Mouse (Mus musculus): ENCODE data around the gene Rab3a. TPM values are rescaled to one million over a fixed set of nuclear protein-coding genes. Genes with fewer than 3 reads are reported as not detected.
A peak's percentile ranks its signal among the peaks of the same experiment; 100 is the strongest.

The Rab3a gene
- polyA plus RNA-seq, 1 experiment from 2014 or later = 18.6 TPM

DNA sequence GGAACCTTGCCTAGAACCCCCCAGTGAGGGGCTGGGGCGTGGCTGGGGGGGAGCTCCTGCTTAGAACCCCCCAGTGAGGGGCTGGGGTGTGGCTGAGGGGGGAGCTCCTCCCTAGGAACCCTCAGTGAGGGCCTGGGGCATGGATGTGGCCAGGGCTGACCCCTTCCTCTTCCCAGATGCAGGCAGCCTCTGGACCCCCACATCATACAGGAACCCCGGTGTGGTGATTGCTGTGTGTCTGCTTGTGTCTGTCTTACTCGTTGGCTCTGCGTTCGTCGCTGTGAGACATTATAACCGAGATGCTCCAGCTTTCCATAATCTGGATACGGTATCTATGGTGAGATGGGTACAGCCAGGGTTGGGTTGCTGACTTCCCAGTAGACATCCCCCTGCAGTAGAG is 32.9 kb upstream of the Rab3a start:
- no peak overlapping the region for H3K4me3 ChIP-seq (replicated peaks)
- H3K27me3 ChIP-seq = peaks cover 4% of the 10 kb centered on the region; the same call in 1 of the 2 replicates
- no peak overlapping the region for H3K27ac ChIP-seq
- no peaks in the 10 kb centered on the region for H3K36me3 ChIP-seq
- WGBS = 82% methylated on average over 8 of the region's 8 CpGs
- no peak overlapping the region for H3K9ac ChIP-seq
- H3K4me2 ChIP-seq = no peak overlapping the region
- no peaks in the 10 kb centered on the region for H3K9me3 ChIP-seq (replicated peaks)
- ATAC-seq (replicated peaks; ENCODE audit: low FRiP score) = no peak
- peaks cover 26% of the 10 kb centered on the region for H3K4me1 ChIP-seq

DNA sequence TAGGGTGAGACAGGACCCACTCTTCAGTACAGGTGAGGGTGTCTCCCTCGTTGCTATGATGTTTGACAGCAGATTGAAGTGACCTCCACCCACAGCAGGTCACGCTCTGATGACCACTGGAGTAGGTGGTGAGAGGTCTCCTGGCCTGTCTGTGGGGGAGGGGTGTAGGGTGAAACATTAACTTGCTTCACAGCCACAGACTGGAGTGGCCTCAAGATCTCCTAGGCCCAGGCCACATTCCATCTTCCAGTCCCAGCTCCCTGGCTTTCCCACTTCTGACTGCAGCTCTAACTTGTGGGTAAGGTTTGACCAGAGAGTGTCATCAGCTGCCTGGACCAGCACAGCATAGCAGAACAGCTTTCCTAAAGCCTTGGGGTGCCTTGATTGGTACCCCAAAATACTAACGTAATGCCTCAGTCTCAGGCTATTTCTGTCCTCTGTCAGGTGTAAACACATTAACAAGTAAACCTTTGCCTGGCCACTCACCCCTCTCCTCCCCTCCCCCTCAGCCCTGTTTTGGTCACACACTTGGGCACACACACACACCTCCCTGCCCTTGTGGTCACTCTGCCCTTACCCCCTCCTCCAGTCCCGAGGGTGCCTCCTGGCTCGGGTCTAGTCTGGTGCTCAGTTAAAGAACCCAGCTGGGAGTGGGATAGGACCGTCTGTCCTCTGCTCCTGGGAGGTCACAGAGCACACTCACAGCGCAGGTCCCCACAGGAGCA is 30.8 kb upstream of the Rab3a start, which contains the start of gene Pde4c:
Gene Pde4c, plus strand, starts transcription at position 235 of the 725 bp plus-strand sequence.
- peaks cover 22% of the 10 kb centered on the region for H3K4me1 ChIP-seq
- peak within 1 kb of the TSS; percentile 20 for H3K4me3 ChIP-seq (replicated peaks)
- no peaks in the 10 kb centered on the region for H3K9me3 ChIP-seq (replicated peaks)
- peak within 1 kb of the TSS; percentile 44 for H3K4me2 ChIP-seq
- peak within 1 kb of the TSS; percentile 96 for H3K27ac ChIP-seq
- 0 out of 2 replicates have a peak within 1 kb of the TSS, but pooled peaks have one; percentile 26 for H3K9ac ChIP-seq
- WGBS = 44% methylated on average over 7 of the region's 7 CpGs
- H3K36me3 ChIP-seq = no peaks in the 10 kb centered on the region
- ATAC-seq (replicated peaks; ENCODE audit: low FRiP score) = peak; percentile 89
- H3K27me3 ChIP-seq = peaks cover 22% of the 10 kb centered on the region

DNA sequence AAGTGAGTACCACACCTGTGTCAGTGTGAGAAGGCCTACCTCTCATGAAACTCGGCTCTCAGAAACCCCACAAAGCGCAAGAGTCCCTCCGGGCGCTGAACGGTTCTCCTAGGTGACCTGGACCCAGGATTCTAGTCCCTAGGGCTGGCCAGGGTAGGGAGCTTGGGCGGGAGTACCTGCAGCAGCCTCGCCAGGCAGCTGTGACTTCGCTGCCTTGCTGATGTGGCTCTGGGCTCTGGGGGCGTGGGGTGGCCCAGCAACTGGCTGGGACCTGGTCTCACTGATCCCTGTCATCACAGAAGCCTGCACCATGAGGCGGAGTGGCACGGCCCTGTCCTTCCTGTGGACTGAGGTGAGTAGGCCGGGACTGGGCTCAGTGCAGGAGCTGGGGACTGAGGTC is 30.3 kb upstream of the Rab3a start:
- peaks cover 22% of the 10 kb centered on the region for H3K4me1 ChIP-seq
- H3K36me3 ChIP-seq = no peaks in the 10 kb centered on the region
- H3K9ac ChIP-seq = 0 out of 2 replicates have a peak overlapping the region, but pooled peaks have one; percentile 26
- H3K27me3 ChIP-seq = peaks cover 28% of the 10 kb centered on the region
- peak; percentile 16; the same call in 1 of the 2 replicates for ATAC-seq (replicated peaks; ENCODE audit: low FRiP score)
- H3K27ac ChIP-seq = peak overlapping the region; percentile 96
- WGBS = 66% methylated on average over 12 of the region's 12 CpGs
- H3K4me3 ChIP-seq (replicated peaks) = peak overlapping the region; percentile 20
- H3K4me2 ChIP-seq = peak overlapping the region; percentile 42
- H3K9me3 ChIP-seq (replicated peaks) = no peaks in the 10 kb centered on the region

DNA sequence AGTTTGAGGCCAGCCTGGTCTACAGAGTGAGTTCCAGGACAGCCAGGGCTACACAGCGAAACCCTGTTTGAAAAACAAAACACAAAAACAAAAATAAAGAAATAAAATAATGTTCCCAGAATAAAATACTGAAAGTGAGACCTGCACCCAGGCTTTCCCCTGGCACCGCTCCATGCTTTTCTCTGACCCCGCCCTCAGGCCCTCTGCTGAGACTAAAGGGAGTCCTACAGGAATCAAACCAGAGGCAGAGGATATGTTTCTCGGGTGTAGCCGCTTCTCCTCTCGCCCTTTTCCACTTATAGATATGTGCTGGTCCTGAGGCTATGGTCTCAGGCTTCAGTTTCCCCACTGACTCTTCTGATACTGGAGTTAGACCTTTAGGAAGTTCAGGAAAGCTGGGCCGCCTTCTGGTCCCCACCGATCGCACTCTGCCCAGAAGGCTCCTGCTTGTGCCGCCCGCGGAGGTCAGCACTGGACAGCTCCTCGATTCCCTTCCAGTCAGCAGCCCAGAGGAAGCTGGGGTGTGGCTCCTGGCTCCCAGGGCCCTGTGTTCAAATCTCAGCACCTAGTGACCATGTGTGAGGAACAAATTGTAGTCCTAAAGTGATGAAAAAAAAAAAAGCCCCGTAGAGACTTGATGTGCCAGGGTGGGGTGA is 28.6 kb upstream of the Rab3a start:
- H3K9ac ChIP-seq = no peak overlapping the region
- H3K4me3 ChIP-seq (replicated peaks) = no peak overlapping the region
- H3K36me3 ChIP-seq = no peaks in the 10 kb centered on the region
- H3K4me1 ChIP-seq = peaks cover 32% of the 10 kb centered on the region
- peaks cover 40% of the 10 kb centered on the region for H3K27me3 ChIP-seq
- H3K9me3 ChIP-seq (replicated peaks) = no peaks in the 10 kb centered on the region
- no peak overlapping the region for H3K27ac ChIP-seq
- no peak for ATAC-seq (replicated peaks; ENCODE audit: low FRiP score)
- 28% methylated on average over 14 of the region's 14 CpGs for WGBS
- no peak overlapping the region for H3K4me2 ChIP-seq

DNA sequence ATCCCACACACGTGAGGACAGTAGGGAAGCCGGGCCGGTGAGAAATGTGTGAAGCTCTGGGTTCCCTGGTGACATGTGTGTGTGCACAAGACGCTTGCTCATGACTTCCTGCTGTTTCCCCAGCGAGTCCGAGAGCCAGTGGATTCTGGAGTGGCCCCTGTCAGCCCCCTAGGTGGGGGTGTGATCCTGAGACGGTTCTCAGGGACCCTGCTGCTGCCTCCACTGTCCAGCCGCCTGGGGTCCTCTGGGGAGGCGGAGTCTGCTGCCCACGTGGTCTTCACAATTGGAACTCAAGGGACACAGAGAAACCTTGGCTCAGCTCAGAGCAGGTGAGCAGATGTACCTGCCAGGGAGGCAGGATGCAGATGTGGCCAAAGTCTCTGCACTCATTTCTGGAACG is 27.8 kb upstream of the Rab3a start:
- Histone ChIP-seq H3K4me1 (peaks cover 32% of the 10 kb centered on the region), H3K36me3 (no peaks in the 10 kb centered on the region), H3K9me3 (replicated peaks) (no peaks in the 10 kb centered on the region), H3K4me3 (replicated peaks) (no peak overlapping the region), H3K4me2 (no peak overlapping the region), H3K27ac (no peak overlapping the region), H3K27me3 (peaks cover 47% of the 10 kb centered on the region), H3K9ac (no peak overlapping the region)
- no peak for ATAC-seq (replicated peaks; ENCODE audit: low FRiP score)
- 46% methylated on average over 11 of the region's 11 CpGs for WGBS

DNA sequence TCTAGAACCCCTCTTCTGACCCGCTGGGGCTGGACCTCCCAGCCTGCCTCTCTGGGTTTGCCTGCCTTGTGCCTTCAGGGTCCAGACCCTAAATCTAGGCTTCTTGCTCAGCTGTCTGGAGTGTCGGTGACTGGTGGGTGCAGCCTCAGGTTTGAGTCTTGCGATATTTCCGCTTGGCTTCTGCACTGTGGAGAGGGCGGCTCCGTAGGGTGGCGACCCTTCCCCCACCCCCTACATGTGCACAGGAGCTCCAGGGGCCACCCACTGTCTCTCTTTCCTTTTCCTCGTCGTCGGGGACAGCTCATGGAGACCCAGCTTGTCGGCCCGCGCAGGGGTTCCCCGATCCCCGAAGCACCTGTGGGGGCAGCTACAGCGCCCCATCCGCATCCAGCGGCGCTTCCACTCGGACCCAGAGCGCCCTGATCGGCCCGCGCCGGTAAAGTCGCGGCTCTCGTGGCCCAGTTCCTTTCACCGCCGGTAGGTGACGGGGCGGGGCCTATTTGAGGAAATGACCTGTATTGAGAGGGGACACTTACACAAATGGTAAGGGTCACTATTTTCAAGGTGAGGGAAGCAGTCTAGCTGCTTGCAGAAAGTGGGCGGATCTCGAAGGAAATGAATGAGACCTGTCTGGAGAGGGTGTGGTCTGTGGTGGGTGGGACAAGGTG is 24.5 kb upstream of the Rab3a start:
- 2% methylated on average over 34 of the region's 34 CpGs for WGBS
- peaks cover 13% of the 10 kb centered on the region; the same call in 1 of the 2 replicates for H3K4me1 ChIP-seq
- peak overlapping the region; percentile 58 for H3K4me2 ChIP-seq
- H3K27ac ChIP-seq = no peak overlapping the region
- ATAC-seq (replicated peaks; ENCODE audit: low FRiP score) = peak; percentile 63
- H3K36me3 ChIP-seq = no peaks in the 10 kb centered on the region
- H3K4me3 ChIP-seq (replicated peaks) = peak overlapping the region; percentile 35
- H3K27me3 ChIP-seq = peaks cover 56% of the 10 kb centered on the region
- H3K9ac ChIP-seq = 0 out of 2 replicates have a peak overlapping the region, but pooled peaks have one; percentile 23
- no peaks in the 10 kb centered on the region for H3K9me3 ChIP-seq (replicated peaks)

DNA sequence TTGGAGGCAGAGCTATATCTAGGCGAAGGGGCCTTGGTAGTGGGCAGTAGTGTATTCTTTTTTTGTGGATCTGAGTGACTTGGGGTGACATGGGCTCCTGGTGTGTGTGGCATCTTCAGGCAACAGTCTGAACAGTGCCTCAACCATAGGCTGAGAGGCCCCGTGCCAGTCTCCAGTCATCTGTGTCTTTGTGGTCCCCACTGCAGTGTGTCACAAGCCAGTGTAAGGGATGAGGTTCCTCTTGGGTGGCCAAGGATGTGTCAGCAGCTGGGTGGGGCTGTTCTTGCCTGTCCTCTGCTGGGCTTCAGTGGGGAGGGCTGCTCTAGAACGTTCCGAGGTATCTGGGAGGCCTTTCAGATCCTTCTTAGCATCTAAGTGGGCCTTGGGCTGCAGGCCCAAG is 23.5 kb upstream of the Rab3a start:
- 79% methylated on average over 4 of the region's 4 CpGs for WGBS
- H3K36me3 ChIP-seq = no peaks in the 10 kb centered on the region

DNA sequence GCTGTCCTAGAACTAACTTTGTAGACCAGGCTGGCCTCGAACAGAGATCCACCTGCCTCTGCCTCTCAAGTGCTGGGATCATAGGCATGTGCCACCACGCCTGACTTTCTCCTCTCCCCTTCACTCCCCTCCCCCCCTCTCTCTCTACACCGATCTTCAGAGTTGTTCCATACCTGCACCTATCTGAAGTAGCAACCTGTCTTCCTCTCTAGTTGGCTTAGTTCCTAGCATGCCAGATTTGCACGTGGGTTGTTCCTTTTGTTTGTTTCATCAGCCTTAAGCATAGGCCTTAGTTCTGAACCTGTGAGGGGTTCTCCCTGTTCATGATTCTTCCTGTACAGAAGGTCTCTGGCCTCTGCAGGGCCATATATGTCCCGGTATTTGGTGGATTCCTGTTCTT is 16.8 kb upstream of the Rab3a start:
- ATAC-seq (replicated peaks; ENCODE audit: low FRiP score) = no peak
- Histone ChIP-seq H3K4me2 (no peak overlapping the region), H3K4me1 (peaks cover 12% of the 10 kb centered on the region), H3K27ac (no peak overlapping the region), H3K9ac (no peak overlapping the region), H3K9me3 (replicated peaks) (no peaks in the 10 kb centered on the region), H3K27me3 (peaks cover 47% of the 10 kb centered on the region), H3K4me3 (replicated peaks) (no peak overlapping the region), H3K36me3 (no peaks in the 10 kb centered on the region)
- WGBS = 71% methylated on average over 5 of the region's 5 CpGs

More for the DNA sequence above, 23.5 kb upstream of the Rab3a start:
- Histone ChIP-seq H3K27me3 (peaks cover 61% of the 10 kb centered on the region), H3K4me2 (no peak overlapping the region), H3K27ac (no peak overlapping the region), H3K9me3 (replicated peaks) (no peaks in the 10 kb centered on the region), H3K9ac (no peak overlapping the region), H3K4me3 (replicated peaks) (no peak overlapping the region), H3K4me1 (peaks cover 10% of the 10 kb centered on the region; the same call in 1 of the 2 replicates)
- ATAC-seq (replicated peaks; ENCODE audit: low FRiP score) = no peak

DNA sequence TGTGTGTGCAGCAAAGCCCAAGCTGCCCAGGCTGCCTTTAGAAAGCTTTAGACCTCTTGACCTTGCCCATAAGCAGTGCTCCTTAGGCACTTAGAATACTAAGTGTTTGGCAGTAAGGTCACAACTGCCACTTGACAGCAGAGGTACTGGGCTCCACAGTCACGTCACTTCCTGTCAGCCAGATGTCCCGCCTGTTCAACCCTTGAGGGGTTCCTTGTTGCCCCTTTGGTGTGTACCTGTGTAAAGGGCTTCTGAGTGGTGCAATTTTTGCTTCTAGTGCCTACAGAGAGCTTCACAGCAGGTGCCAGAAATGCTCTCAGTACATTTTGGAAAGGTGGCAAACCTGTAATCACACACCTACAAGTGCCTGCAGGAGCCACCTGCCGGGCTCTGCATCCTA is 16.3 kb upstream of the Rab3a start:
- Histone ChIP-seq H3K4me1 (peaks cover 17% of the 10 kb centered on the region), H3K27me3 (peaks cover 52% of the 10 kb centered on the region), H3K4me3 (replicated peaks) (no peak overlapping the region), H3K9me3 (replicated peaks) (no peaks in the 10 kb centered on the region), H3K4me2 (no peak overlapping the region), H3K9ac (no peak overlapping the region), H3K27ac (no peak overlapping the region), H3K36me3 (no peaks in the 10 kb centered on the region)
- ATAC-seq (replicated peaks; ENCODE audit: low FRiP score) = no peak
- 54% methylated on average over 3 of the region's 3 CpGs for WGBS

DNA sequence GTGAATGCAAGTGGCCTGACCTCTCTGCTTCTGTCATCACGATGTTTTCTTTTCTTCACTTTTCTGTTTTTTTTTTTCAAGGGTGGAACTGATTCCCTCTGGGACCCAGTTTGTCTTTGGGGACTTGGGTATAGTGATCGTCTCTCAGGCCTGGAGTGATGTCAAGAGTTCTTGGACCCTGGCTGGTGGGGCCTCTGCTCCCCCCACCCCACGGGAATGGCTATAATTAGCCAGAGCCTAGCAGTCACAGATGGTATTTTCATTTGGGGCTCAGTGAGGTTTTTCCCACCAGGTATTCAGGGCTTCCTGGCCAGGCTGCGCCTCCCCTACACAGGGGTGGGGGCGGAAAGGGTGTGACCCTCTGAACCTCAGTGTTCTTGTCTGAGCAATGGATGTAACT is 12.8 kb upstream of the Rab3a start:
- H3K9ac ChIP-seq = no peak overlapping the region
- peaks cover 49% of the 10 kb centered on the region for H3K4me1 ChIP-seq
- no peaks in the 10 kb centered on the region for H3K36me3 ChIP-seq
- no peak overlapping the region for H3K4me3 ChIP-seq (replicated peaks)
- 53% methylated on average over 5 of the region's 5 CpGs for WGBS
- H3K9me3 ChIP-seq (replicated peaks) = no peaks in the 10 kb centered on the region
- ATAC-seq (replicated peaks; ENCODE audit: low FRiP score) = no peak
- H3K27me3 ChIP-seq = peaks cover 78% of the 10 kb centered on the region
- H3K4me2 ChIP-seq = no peak overlapping the region
- no peak overlapping the region for H3K27ac ChIP-seq

DNA sequence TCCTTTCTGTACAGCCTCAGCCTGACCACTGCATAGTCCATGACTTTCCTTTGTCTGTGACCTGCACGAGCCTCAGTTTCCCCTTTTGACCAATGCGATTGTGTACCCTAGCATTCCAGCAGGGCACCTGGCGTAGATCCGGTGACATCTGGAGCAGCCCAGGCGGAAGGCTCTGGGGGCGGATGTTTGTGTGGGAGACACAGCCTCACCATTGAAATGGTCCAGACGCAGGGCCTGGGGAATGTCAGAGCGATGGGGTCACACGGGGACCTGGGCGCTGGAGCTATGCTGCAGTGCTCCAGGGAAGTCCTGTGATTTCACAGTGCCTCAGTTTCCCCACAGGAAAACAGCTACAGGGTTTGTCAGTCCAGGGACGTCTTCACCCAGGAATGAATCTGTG is 12.3 kb upstream of the Rab3a start:
- H3K4me2 ChIP-seq = no peak overlapping the region
- no peak for ATAC-seq (replicated peaks; ENCODE audit: low FRiP score)
- H3K27me3 ChIP-seq = peaks cover 81% of the 10 kb centered on the region
- 54% methylated on average over 11 of the region's 11 CpGs for whole genome bisulfite sequencing
- H3K36me3 ChIP-seq = no peaks in the 10 kb centered on the region
- no peak overlapping the region for H3K4me3 ChIP-seq (replicated peaks)
- peaks cover 54% of the 10 kb centered on the region for H3K4me1 ChIP-seq
- H3K9ac ChIP-seq = no peak overlapping the region
- H3K27ac ChIP-seq = no peak overlapping the region
- no peaks in the 10 kb centered on the region for H3K9me3 ChIP-seq (replicated peaks)
